Mouse (Mus musculus): ENCODE results near the gene Smarcc1. TPM values are rescaled to one million over a fixed set of nuclear protein-coding genes. Genes with fewer than 3 reads are reported as not detected.

The Smarcc1 gene
- total RNA-seq, 2 experiments from 2014 or later: 54.6 to 65.9 TPM

DNA sequence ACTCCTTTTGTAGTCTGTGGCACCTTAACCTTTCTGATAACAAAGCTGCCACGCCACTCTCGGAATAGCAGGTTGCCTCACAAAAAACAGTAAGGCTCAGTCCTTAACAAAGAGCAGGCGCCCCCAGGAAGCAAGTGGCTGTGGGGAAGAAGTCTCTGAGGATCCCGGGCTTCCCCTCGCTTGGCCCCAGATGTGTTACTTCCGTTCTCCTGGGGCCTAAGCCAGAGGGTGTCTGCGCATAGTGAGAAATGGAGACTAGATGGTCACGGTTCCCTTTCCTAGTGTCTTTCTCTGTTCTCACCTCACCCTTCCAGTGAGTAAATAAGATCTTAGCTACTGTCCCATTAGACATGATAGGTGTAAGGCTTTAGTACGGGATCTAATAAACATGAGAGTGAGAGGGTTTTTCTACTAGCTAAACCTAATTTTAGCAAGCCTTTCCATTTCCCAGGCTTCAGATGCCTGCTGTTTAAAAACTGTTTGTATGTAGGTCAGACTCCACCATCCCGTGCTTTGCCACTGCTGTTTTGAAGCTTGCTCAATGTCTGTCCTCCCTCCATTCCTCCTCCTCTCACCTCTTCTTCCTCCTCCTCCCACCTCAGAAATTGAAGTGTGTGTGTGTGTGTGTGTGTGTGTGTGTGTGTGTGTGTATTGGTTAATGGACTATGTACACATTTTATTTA, 112.2 kb downstream of the Smarcc1 start:
- DNase-seq (ENCODE audit: extremely low spot score in 1 of 2, low spot score in 1 of 2): no peak

DNA sequence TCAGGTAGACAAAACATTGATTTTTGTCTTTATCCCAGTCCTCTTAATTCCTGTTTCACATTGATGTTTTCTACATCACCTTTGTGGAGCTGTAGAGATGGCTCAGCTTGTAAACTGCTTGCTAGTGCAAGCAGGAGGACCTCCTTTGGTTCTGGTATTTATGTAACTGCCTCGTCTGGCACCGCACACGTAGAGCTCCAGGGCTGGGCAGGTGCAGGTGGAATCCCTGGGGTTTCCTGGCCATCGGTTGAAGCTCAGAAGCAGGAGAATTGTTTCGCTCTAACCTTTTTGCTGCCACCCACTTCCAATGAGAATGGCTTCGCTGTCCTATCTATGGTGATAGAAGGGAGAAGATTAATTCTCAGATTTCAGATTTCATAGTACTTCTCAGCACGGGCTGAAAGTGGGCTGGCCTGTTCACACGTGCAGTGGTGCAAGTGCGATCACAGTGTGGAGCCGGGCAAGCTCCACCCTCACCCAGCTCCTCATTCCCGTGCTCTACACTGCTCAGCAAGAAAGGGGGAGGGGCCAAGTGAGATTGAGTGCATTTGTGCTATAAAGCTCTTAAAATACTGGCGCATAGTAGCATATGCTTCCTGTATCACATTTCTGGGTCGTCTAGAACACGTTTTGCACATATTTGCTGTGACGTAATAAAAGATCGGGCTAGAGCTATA, 113.0 kb downstream of the Smarcc1 start:
- DNase-seq (ENCODE audit: extremely low spot score in 1 of 2, low spot score in 1 of 2): no peak

- DNase-seq (ENCODE audit: extremely low spot score in 1 of 2, low spot score in 1 of 2): no peak
Observed at GRCm38 (mm10) chr9:110234962-110235361, 117.5 kb downstream of the Smarcc1 start.

DNA sequence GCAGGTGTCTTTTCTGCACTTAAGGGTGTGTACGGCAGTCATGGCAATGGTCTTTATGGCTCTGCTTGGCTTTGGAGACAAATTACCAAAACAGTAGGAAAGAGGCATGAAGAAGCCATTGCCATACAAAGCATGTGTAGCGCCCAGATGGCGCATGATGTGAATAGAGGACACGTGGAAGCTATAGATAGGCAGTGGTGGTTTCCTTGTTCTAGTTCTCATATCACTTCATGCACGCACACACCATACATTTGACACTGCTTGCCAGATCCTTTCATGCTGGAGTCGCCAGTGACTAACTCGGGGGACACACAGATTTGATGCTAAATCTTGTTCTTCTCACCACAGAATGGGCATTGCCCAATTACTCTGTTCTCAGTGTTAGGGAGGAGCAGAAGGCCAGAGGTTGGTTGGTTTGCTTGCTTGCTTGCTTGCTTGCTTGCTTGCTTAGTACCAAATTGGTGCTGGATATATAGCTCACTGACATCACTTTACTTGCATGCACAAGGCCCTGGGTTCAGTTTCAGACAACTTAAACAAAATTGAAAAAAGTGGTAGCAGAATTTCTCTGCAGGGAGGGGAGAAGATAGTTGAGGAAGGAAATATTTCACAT, 125.8 kb downstream of the Smarcc1 start, which contains the start of gene Cspg5:
TSS of gene Cspg5 (plus strand) at position 563 of the 613 bp plus-strand sequence.
- DNase-seq (ENCODE audit: extremely low spot score in 1 of 2, low spot score in 1 of 2): no peak

DNA sequence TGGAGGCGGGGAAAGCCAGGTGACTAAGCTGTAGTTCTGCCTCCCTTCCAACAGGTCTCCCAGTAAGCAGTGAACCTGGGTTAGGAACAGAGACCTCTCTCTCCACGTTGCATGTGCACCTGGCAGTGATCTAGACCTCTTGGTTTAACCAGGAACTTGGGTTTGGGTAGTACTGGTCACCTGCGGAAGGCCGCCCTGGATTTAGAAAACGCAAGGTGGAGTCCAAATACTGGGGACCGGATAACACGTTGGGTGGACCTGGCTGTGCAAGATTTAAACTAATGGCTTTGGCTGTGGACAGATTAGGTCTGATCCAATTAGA, 127.0 kb downstream of the Smarcc1 start:
- DNase-seq (ENCODE audit: extremely low spot score in 1 of 2, low spot score in 1 of 2): no peak

GRCm38 (mm10) chr9:110244889-110245589, 127.5 kb downstream of the Smarcc1 start:
- peak; percentile 62 to 78 for DNase-seq (ENCODE audit: extremely low spot score in 1 of 2, low spot score in 1 of 2)

- peak; percentile 52 to 57 for DNase-seq (ENCODE audit: extremely low spot score in 1 of 2, low spot score in 1 of 2)
Observed at GRCm38 (mm10) chr9:110245590-110246320, 128.2 kb downstream of the Smarcc1 start.

- peak in 1 of 2 experiments; percentile 26 for DNase-seq (ENCODE audit: extremely low spot score in 1 of 2, low spot score in 1 of 2)
Observed at GRCm38 (mm10) chr9:110246321-110246640, 128.8 kb downstream of the Smarcc1 start.

- DNase-seq (ENCODE audit: extremely low spot score in 1 of 2, low spot score in 1 of 2): no peak
Observed at GRCm38 (mm10) chr9:110247049-110247448, 129.5 kb downstream of the Smarcc1 start.

GRCm38 (mm10) chr9:110248861-110249260, 131.4 kb downstream of the Smarcc1 start:
- DNase-seq (ENCODE audit: extremely low spot score in 1 of 2, low spot score in 1 of 2): no peak

DNA sequence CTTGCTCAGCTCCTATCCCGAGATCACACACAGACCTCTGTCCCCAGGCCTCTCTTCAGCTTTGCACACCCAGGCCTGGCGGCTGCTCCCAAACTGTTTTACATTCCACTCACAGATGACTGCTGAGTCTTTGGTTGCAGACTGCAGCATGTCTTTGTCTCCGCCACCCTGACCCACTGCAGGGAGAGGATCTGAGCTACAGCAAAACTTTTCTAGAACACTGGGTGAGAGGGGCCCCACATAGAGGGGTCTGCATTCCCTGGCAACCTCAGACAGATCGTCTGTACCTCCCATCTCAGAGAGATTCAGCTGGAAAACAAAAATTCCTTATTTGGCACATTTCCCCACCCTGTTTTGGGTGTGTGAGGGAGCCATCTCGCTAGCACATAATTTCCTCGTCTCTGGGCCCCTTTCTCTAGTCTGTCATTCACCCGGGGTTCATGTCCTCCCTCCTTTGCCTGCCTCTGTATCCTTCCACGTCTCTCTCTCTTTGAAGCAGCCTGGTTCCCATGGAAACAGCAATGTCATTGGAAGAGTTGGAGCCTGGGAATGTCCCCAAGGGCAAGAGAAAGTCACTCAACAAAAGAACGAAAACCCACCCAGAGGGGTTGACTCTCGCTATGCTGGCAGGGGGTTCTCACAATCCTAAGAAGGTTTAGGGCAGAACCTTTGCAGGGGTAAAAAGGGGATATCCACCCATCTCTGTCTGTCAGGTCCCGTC, 132.5 kb downstream of the Smarcc1 start:
- DNase-seq (ENCODE audit: extremely low spot score in 1 of 2, low spot score in 1 of 2): peak in 1 of 2 experiments; percentile 34

DNA sequence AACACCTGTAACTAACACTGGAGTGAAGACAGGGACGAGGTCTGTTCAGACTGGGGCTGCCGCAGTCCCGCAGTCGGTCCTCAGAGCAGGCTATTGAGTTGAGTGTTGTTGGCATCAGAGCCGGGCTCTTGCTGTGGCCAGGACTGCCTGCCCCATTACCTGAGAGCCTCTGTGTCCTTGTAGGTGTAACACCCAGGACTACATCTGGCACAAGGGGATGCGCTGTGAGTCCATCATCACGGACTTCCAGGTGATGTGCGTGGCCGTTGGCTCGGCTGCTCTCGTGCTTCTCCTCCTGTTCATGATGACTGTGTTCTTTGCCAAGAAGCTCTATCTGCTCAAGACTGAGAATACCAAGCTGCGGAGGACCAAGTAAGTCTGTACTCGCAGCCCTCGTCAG, 133.3 kb downstream of the Smarcc1 start:
- no peak for DNase-seq (ENCODE audit: extremely low spot score in 1 of 2, low spot score in 1 of 2)

DNA sequence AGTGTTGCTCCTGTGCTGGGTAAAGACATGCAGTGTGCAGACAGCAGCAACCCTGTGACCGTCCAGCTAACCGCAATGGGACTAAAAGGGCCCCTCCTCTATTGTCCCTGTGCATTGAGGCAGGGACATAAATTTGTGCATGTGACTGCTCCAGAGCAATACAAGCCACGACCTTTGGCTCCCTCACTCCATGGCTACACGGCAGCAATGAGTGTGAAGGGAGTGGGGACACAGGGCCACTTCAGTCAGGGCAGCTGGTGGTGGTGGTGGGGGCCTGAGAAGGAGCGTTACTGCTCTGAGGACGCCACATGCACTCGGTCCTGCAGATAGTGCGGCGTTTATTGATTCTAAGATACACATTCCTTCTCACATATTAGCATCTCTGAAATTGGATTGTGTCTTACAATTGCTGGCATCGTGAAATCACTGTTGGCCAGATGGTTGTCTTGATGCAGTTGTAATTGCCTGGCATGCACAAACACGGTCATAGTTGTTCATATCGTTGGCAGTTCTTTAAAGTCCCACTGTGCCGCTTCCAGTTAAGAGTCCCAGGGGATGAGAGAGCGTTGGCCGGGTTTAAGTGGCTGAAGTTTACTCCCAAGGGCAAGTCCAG, 138.0 kb downstream of the Smarcc1 start:
- no peak for DNase-seq (ENCODE audit: extremely low spot score in 1 of 2, low spot score in 1 of 2)

GRCm38 (mm10) chr9:110258646-110259045, 141.1 kb downstream of the Smarcc1 start:
- DNase-seq (ENCODE audit: extremely low spot score in 1 of 2, low spot score in 1 of 2): no peak

DNA sequence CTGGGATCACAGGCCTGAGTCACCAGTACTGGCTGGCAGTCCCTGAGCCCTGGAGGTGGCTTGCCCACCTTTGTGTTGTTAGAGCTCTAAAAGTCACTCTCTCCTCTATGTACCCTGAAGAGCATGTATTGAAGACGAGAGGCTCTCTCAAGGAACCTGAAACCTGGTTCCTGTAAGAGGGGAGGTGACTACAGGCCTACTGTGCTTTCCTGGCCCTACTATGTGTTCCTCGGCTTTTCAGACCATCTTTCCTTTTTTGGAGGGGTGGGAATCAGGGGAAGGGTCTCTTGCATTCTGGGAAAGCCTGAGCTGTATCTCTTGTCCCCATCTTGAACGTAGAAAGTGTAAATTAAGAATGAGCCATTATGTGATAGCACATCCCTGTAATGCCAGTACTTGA, 141.6 kb downstream of the Smarcc1 start:
- no peak for DNase-seq (ENCODE audit: extremely low spot score in 1 of 2, low spot score in 1 of 2)

- no peak for DNase-seq (ENCODE audit: extremely low spot score in 1 of 2, low spot score in 1 of 2)
Observed at GRCm38 (mm10) chr9:110263181-110263580, 145.7 kb downstream of the Smarcc1 start.

DNA sequence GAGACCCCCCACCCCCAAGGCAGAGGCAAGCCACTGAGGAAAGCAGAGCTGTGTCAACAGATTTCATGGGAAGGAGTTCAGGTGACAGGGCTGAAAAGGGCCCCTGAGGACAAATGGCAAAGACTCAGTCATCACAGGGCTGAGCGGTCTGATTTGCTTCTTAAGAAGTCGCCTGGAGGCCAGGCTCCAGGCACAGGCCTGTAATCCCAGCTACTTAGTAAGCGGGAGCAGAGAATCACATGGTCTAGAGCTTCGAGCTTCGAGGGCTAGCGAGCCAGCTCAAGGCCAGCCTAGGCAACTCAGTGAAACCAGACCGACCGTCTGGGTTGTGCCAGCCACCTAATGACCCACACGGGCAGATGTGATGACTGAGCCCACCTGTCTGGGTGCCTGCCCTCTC, 147.5 kb downstream of the Smarcc1 start:
- no peak for DNase-seq (ENCODE audit: extremely low spot score in 1 of 2, low spot score in 1 of 2)

DNA sequence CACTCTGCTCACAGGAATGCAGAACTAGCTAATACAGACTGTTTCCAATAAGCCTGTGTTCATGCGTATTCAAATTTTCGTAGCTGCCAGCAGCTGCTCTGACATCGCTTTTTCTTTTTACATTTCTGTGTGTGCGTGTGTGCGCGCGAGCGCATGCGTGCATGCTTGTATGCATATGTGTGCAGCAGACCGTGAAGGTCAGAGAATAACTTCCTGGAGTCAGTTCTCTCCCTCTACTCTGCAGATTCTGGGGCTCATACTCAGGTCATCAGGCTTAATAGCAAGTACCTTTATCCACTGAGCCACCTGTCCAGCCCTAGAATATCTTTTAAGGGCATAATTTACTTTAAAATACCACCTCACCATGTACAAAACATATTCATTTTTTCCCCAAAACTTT, 150.9 kb downstream of the Smarcc1 start:
- DNase-seq (ENCODE audit: extremely low spot score in 1 of 2, low spot score in 1 of 2): no peak

DNA sequence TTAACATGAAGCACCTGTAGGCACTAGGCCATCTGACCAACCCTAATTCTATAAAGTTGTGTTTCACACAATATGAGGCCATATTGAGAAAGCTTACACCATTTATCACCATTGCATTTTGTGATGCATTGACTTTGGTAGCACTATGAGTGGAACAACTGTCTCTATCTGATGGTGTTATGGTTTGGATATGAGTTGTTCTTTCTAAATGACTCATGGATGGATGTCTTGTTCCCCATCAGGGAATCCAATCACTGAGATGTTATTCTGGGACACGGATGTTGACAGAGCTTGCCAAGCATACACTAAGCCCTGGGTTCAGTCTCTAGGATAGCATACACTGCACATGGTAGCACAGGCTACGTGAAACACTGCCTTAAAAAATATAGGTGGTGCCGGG, 154.8 kb downstream of the Smarcc1 start:
- no peak for DNase-seq (ENCODE audit: extremely low spot score in 1 of 2, low spot score in 1 of 2)

GRCm38 (mm10) chr9:110273507-110273906, 156.0 kb downstream of the Smarcc1 start:
- DNase-seq (ENCODE audit: extremely low spot score in 1 of 2, low spot score in 1 of 2): no peak

All from layer of hippocampus, postnatal 25 days (tissue).